Mouse (Mus musculus): ENCODE results near the gene Gapvd1. TPM values are rescaled to one million over a fixed set of nuclear protein-coding genes. Genes with fewer than 3 reads are reported as not detected.
"Not testable (repeated sequence)": the region's sequence is repeated elsewhere in the genome, so short reads cannot be mapped to it uniquely, and the experiment has no call there.

The Gapvd1 gene
- 60.7 and 66.0 TPM in 2 replicates for polyA plus RNA-seq (2015; fragmentation: Nextera tagmentation; extraction: Ambion mirVana)

DNA sequence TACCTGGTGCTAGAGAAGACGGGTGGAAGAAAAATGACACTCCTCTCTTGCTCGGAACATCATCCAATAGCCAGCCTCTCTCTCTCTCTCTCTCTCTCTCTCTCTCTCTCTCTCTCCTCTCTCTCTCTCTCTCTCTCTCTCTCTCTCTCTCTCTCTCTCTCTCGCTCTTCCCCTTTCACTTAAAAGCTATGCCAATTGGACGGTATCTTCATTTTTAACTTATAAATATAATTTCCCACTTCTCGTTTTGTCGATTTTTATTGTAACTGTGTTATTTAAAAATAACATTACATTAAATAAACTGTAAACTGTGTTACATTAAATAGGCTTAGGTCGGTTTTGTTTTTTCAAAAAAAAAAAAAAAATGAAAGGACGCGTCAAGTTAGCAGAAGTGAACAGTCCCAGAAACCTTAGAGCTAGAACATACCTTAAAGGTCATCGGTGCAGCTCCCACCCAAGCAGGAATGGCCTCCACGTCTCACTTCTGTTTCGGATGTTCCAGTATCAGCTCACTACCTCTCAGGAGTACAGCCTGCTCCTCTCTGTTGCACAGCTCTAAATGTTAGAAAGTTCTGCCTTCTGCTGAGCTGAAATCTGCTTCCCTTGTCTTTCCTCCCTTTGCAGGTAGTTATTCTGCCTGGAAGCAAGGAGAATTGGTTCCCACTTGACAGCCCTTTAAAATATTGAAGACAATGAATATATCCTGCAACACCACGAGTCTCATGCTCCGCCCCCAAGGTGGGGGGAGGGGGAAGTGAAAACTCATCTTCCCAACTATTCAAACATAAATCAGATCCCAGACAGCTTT, at the start of gene Gapvd1:
Gene Gapvd1, minus strand, starts transcription at position 682 of the 808 bp plus-strand sequence.
- no peaks in the 10 kb centered on the region for H3K36me3 ChIP-seq
- peak within 1 kb of the TSS; percentile 91 for H3K9ac ChIP-seq
- WGBS = under 1% methylated on average over 14 of the region's 14 CpGs
- peak within 1 kb of the TSS; percentile 70 for H3K4me2 ChIP-seq
- H3K27ac ChIP-seq = peak within 1 kb of the TSS; percentile 97
- peak within 1 kb of the TSS; percentile 96 for H3K4me3 ChIP-seq
- ATAC-seq (replicated peaks; ENCODE audit: insufficient number of reproducible peaks, insufficient read depth, low FRiP score, low read depth) = no peak
- H3K9me3 ChIP-seq (replicated peaks) = no peaks in the 10 kb centered on the region
- H3K4me1 ChIP-seq (replicated peaks) = peaks cover 13% of the 10 kb centered on the region
- H3K27me3 ChIP-seq = no peaks in the 10 kb centered on the region

DNA sequence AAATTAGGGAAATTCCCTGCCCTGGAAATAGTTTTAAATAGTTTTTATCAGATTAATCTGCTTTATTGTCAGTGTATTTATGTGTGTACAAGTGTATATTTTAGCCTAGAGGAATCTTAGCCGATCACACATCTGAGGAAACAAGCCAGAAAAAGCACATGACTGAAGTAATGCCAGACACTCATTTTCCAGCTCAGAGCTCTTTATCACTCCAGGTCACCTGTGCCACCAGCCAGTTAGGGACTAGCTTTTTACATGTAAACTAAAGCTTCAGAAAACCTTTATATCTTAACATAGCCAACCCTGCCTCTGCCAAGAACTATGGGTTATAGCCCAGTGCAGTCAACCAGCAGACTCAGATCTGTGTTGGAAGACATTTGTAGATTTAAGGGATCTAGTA, 49.8 kb upstream of the Gapvd1 start:
- H3K4me3 ChIP-seq = no peak overlapping the region
- no peak overlapping the region for H3K9ac ChIP-seq
- H3K9me3 ChIP-seq (replicated peaks) = no peaks in the 10 kb centered on the region
- no peak overlapping the region for H3K4me2 ChIP-seq
- H3K27me3 ChIP-seq = no peaks in the 10 kb centered on the region
- H3K27ac ChIP-seq = no peak overlapping the region; the same call in 1 of the 2 replicates
- peaks cover 25% of the 10 kb centered on the region for H3K4me1 ChIP-seq (replicated peaks)
- WGBS = 49% methylated on average over 1 of the region's 1 CpGs
- H3K36me3 ChIP-seq = peaks cover 21% of the 10 kb centered on the region; the same call in 1 of the 2 replicates
- ATAC-seq (replicated peaks; ENCODE audit: insufficient number of reproducible peaks, insufficient read depth, low FRiP score, low read depth) = no peak

DNA sequence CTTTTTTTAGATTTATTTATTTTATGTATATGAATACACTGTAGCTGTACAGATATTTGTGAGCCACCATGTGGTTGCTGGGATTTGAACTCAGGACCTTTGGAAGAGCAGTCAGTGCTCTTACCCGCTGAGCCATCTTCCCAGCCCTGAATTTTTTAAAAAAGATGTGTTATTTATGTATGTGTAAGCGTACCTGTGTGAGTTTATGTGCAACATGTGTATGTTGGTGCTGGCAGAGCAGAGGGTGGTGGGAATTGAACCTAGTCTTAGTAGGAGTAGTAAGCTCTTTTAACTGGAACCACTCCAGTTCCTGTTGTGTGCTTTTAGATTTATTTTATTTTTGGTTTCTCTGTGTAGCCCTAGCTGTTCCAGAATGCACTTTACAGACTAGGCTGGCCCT, 49.1 kb upstream of the Gapvd1 start:
- H3K4me3 ChIP-seq = no peak overlapping the region
- peak overlapping the region; percentile 43; the same call in 1 of the 2 replicates for H3K4me2 ChIP-seq
- no peak overlapping the region for H3K27ac ChIP-seq
- peaks cover 27% of the 10 kb centered on the region for H3K4me1 ChIP-seq (replicated peaks)
- no peaks in the 10 kb centered on the region for H3K9me3 ChIP-seq (replicated peaks)
- 98% methylated on average over 2 of the region's 2 CpGs for WGBS
- ATAC-seq (replicated peaks; ENCODE audit: insufficient number of reproducible peaks, insufficient read depth, low FRiP score, low read depth) = no peak
- H3K9ac ChIP-seq = no peak overlapping the region
- H3K36me3 ChIP-seq = peaks cover 21% of the 10 kb centered on the region; the same call in 1 of the 2 replicates
- H3K27me3 ChIP-seq = no peaks in the 10 kb centered on the region

DNA sequence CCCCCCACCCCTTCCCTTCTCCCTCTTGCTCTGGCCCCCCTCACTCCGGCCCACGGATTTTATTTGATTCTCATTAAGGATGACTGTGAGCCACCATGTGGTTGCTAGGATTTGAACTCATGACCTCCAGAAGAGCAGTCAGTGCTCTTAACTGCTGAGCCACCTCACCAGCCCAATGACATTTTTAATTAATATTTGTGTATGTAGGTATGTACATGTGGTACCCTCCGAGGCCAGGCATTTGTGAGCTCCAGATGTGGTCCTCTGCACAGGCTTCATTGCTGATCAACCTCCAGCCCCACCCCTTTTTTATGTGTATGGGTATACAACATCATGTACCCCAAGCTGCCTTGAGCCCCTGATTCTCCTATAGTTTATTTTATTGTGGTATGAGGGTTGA, 48.7 kb upstream of the Gapvd1 start:
- no peak overlapping the region for H3K27ac ChIP-seq

DNA sequence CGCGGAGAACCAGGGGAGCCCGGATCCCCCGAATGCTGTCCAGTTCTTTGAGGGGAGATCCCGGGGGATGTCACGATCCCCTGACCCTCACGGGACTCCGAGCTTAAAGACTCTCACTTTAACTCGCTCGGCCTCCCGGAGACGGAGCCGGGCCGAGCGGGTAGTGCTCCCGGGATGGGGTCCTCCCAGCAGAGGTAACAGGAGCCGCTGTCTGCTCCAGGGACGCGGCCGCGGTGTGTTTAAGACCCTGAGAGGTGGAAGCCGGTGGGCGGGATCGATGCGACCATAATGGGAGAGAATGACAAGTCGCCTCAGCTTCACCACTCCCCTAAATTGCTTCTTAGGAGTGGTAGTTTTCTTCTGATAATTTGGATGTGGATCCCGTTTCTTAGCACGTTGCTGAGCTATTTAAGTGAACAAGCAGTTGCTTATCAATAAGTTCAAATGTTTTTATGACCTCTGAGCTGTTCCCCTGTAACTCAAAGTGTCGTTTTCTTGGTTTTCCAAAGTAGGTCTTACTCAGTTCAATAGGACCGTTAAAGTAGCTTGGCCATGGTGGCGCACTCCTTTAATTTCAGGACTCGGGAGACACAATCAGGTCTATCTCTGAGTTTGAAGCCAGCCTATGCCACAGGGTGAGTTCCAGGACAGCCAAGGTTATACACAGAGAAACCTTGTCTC, 47.7 kb upstream of the Gapvd1 start:
- Histone ChIP-seq H3K4me1 (replicated peaks) (peaks cover 30% of the 10 kb centered on the region), H3K9ac (peak overlapping the region; percentile 89), H3K36me3 (peaks cover 10% of the 10 kb centered on the region; the same call in 1 of the 2 replicates), H3K4me2 (peak overlapping the region; percentile 69), H3K4me3 (peak overlapping the region; percentile 84), H3K27ac (peak overlapping the region; percentile 96)
- H3K27me3 ChIP-seq; H3K9me3 ChIP-seq (replicated peaks): not testable (repeated sequence)
- ATAC-seq (replicated peaks; ENCODE audit: insufficient number of reproducible peaks, insufficient read depth, low FRiP score, low read depth) = peak; percentile 63
- WGBS = under 1% methylated on average over 32 of the region's 32 CpGs

More for the DNA sequence above, 48.7 kb upstream of the Gapvd1 start:
- Histone ChIP-seq H3K9ac (no peak overlapping the region), H3K4me1 (replicated peaks) (peaks cover 30% of the 10 kb centered on the region), H3K9me3 (replicated peaks) (no peaks in the 10 kb centered on the region), H3K4me3 (peak overlapping the region; percentile 19; the same call in 1 of the 2 replicates), H3K27me3 (no peaks in the 10 kb centered on the region), H3K36me3 (peaks cover 19% of the 10 kb centered on the region; the same call in 1 of the 2 replicates), H3K4me2 (peak overlapping the region; percentile 43)
- 80% methylated on average over 3 of the region's 3 CpGs for WGBS
- no peak for ATAC-seq (replicated peaks; ENCODE audit: insufficient number of reproducible peaks, insufficient read depth, low FRiP score, low read depth)

DNA sequence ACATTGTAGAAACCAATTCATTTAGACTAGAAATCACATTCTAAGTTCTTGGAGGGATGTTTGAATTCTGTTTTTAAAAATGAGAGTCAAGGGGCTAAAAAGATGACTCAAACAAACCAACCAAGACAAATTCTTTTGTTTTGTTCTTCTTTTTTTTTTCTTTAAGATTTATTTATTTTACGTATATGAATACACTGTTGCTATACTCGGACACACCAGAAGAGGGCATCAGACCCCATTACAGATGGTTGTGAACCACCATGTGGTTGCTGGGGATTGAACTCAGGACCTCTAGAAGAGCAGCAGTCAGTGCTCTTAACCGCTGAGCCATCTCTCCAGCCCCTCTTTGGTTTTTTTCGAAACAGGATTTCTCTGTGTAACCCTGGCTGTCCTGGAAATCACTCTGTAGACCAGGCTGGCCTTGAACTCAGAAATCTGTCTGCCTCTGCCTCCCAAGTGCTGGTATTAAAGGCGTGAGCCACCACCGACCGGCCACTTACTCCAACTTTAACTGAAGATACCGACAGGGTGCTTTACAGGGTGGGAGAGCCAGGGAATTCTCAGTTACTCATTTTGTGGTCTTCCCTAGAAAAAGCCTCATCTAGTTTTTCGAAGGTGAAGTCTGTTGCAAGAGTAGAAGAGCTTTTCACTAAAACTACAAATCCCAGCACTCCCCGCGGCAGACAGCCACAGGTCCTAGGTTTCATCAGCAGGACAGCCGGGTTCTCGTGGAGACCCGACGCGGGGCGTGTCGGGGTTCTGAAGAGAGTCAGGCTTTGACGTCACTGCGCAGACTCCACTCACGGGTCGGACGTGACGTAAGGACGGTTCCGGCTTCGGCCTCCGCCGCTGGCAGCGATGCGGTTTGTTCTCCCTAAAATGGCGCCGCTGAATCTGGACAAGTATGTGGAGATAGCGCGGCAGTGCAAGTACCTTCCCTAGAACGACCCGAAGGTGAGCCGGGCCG, 46.8 kb upstream of the Gapvd1 start:
- Histone ChIP-seq H3K27me3 (no peaks in the 10 kb centered on the region), H3K9me3 (replicated peaks) (no peaks in the 10 kb centered on the region), H3K4me3 (peak overlapping the region; percentile 84), H3K36me3 (peaks cover 9% of the 10 kb centered on the region), H3K4me1 (replicated peaks) (peaks cover 30% of the 10 kb centered on the region), H3K4me2 (peak overlapping the region; percentile 55), H3K9ac (peak overlapping the region; percentile 89), H3K27ac (peak overlapping the region; percentile 96)
- 6% methylated on average over 39 of the region's 39 CpGs for WGBS
- ATAC-seq (replicated peaks; ENCODE audit: insufficient number of reproducible peaks, insufficient read depth, low FRiP score, low read depth) = peak; percentile 95

DNA sequence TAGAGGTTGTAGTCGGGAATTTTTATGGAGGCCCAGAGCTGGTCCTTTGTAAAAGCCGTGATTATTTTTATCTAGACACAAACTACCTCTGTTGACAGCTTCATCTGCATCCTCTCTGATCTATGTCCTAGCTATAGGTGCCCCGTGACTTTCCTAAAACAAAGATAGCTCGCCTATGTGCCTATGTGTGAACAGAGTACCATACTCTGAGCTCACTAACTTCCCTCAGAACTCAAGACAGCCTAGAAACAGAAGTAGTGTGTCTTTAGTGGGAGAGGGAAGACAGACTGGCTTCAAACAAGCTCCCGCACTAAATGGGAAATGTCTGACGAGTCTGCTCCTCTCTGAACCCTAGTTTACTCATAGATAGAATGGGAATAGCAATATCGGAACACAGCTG, 45.3 kb upstream of the Gapvd1 start:
- Histone ChIP-seq H3K4me3 (peak overlapping the region; percentile 89), H3K4me2 (peak overlapping the region; percentile 78), H3K9me3 (replicated peaks) (no peaks in the 10 kb centered on the region), H3K27ac (peak overlapping the region; percentile 86), H3K9ac (0 out of 2 replicates have a peak overlapping the region, but pooled peaks have one; percentile 77), H3K4me1 (replicated peaks) (peaks cover 27% of the 10 kb centered on the region), H3K27me3 (no peaks in the 10 kb centered on the region), H3K36me3 (peaks cover 7% of the 10 kb centered on the region)
- ATAC-seq (replicated peaks; ENCODE audit: insufficient number of reproducible peaks, insufficient read depth, low FRiP score, low read depth) = no peak
- 66% methylated on average over 7 of the region's 7 CpGs for WGBS

DNA sequence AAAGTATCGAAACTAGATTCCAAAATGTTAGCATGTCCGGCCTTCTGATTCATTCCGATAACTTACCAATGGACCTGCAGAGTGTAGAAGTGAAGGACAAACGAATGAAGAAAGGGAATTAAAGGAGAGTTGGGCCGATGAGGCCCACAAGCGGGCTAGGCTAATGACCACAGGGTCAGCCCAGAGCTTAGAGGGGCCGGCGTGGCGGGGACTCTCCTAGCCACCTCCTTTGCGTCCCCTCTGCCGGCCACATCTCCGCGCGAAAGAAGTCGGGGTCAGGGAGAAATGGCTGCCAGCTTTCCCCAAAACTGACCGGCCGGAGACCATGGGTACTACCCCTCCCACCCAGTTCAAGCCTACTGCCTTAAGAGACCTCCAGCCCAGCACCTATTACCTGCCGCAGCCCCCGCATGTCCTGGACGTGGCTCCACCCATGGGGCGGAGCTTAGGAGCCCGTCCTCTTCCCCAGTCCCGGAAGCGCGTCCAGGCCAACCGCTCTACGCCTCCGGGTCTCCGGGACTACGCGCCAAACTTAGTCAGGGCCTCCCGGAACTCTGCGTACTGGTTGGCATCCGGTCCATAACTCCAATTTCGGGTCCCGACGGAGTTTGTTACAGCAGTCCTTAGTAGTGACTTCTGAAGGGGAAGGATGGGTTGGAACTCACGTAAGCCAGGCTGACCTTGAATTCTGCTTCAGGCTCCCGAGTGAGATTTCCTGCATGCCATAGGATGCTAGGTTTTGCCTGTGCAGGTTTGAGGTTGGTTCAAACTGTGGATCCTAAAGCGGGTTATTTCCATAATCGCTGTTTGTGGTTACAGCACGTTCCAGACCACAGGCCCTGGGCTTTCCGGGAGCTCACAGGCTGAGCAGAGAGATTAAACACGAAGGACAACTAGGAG, 44.6 kb upstream of the Gapvd1 start, which contains the start of gene Rabepk:
Gene Rabepk, minus strand, starts transcription at position 556 of the 900 bp plus-strand sequence.
- H3K4me2 ChIP-seq = peak within 1 kb of the TSS; percentile 78
- no peaks in the 10 kb centered on the region for H3K27me3 ChIP-seq
- peak; percentile 67 for ATAC-seq (replicated peaks; ENCODE audit: insufficient number of reproducible peaks, insufficient read depth, low FRiP score, low read depth)
- H3K27ac ChIP-seq = peak within 1 kb of the TSS; percentile 86
- WGBS = 3% methylated on average over 44 of the region's 44 CpGs
- peak within 1 kb of the TSS; percentile 77 for H3K9ac ChIP-seq
- H3K9me3 ChIP-seq (replicated peaks) = no peaks in the 10 kb centered on the region
- peak within 1 kb of the TSS; percentile 89 for H3K4me3 ChIP-seq
- H3K36me3 ChIP-seq = peaks cover 11% of the 10 kb centered on the region
- peaks cover 24% of the 10 kb centered on the region for H3K4me1 ChIP-seq (replicated peaks)

DNA sequence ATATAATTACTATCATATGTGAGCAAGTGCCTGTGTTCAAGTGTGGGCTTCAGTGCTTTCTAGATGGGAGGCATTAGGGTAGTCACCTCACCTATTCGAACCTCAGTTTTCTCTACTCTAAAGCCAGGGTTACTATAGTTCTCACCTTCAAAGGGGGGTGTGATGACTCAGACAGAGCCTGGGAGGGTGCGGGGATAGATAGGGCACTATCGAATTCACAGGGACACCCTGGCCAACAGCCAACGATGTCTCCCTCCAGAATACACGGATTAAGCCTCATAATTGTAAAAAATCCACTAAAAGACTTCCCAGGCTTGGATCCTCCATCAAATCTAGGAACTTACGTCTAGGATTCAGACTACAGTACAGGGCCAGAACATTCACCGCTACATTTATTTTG, 40.4 kb upstream of the Gapvd1 start:
- Histone ChIP-seq H3K4me3 (no peak overlapping the region), H3K9me3 (replicated peaks) (no peaks in the 10 kb centered on the region), H3K4me2 (no peak overlapping the region), H3K36me3 (peaks cover 22% of the 10 kb centered on the region), H3K4me1 (replicated peaks) (peaks cover 11% of the 10 kb centered on the region), H3K27me3 (no peaks in the 10 kb centered on the region), H3K9ac (no peak overlapping the region), H3K27ac (no peak overlapping the region)
- WGBS = 85% methylated on average over 7 of the region's 7 CpGs
- ATAC-seq (replicated peaks; ENCODE audit: insufficient number of reproducible peaks, insufficient read depth, low FRiP score, low read depth) = no peak

DNA sequence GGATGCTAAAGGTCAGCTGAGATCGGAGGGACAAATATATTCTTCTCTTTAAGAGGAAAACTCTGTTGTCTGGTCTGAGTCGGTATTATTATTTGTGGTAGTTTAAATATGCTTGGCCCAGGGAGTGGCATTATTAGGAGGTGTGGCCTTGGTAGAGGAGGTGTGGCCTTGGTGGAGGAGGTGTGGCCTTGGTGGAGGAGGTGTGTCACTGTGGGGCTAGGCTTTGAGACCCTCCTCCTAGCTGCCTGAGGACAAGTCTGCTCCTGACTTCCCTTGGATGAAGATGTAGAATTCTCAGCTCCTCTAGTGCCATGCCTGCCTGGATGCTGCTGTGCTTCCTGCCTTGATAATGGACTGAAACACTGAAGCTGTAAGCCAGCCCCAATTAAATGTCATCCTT, 39.5 kb upstream of the Gapvd1 start:
- 96% methylated on average over 2 of the region's 2 CpGs for WGBS
- H3K9ac ChIP-seq = no peak overlapping the region
- peaks cover 5% of the 10 kb centered on the region for H3K4me1 ChIP-seq (replicated peaks)
- no peak overlapping the region for H3K27ac ChIP-seq
- H3K9me3 ChIP-seq (replicated peaks) = no peaks in the 10 kb centered on the region
- H3K27me3 ChIP-seq = no peaks in the 10 kb centered on the region
- peaks cover 26% of the 10 kb centered on the region for H3K36me3 ChIP-seq
- no peak overlapping the region for H3K4me3 ChIP-seq
- no peak for ATAC-seq (replicated peaks; ENCODE audit: insufficient number of reproducible peaks, insufficient read depth, low FRiP score, low read depth)
- H3K4me2 ChIP-seq = no peak overlapping the region

All from heart, embryonic 15.5 days (tissue).